Mouse (Mus musculus) left cerebral cortex, adult 2 months (tissue): ENCODE measurements at regions not wholly inside any gene's neighbourhood (a gene's known extent, or its start where the extent isn't known, plus 50 kb on each side); places are given as distances from the start of the nearest gene placed in this dataset.

Experiments used
- DNase-seq, 2 experiments: peaks; one replicate each; pipeline ENCODE4 v3.0.0; 2021 to 2022; ENCODE audit warnings: low spot score in 2 of 2, mixed read lengths in 1 of 2; ENCODE audit errors: extremely low spot score in 1 of 2
- H3K27ac ChIP-seq: fragments of 200-600 bp; 2 replicates; pipeline ENCODE4 v1.8.1; 2022
- H3K4me3 ChIP-seq: fragments of 200-600 bp; 2 replicates; pipeline ENCODE4 v1.8.1; 2022
- CTCF ChIP-seq: fragments of 200-600 bp; IDR thresholded peaks from 2 replicates; pipeline ENCODE4 v1.8.1; 2022; ENCODE audit warnings: antibody characterized with exemption, mild to moderate bottlenecking, moderate library complexity
- intact Hi-C: fragments of 180-260 bp; cut with DNase I; formaldehyde crosslinking; loops from one replicate; pipeline ENCODE4 v1.15.1; 2025

DNA sequence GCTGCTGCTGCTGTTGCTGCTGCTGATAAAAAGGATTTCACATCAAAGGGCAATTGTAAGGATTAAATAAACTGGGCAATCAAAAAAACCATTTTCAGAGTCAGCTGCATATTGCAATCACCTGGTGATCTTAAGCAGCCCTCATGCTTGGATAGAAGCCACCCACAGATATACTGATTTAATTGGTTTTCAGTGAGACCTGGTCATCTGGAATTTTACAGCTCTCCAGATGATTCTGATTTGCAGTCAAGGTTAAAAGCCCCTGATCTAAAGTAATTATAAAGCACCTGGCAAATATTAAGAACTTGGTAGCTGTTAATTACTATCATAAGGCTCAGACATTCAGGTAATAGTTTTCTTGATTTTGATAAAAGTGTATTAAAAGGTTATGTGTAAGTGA lies 50.8 kb upstream of the Agtr2 start:
- DNase-seq: no peak
- Histone ChIP-seq H3K27ac (no peak overlapping the region), H3K4me3 (no peak overlapping the region)
- no peak for TF ChIP-seq CTCF
- intact Hi-C loops: no loop called here
